ENCODE assay signal across 27 mouse cellular contexts in genomic region chr2:91670038-91670437, GRCm38 (mm10). TPM values are rescaled to one million over a fixed set of nuclear protein-coding genes. Genes with fewer than 3 reads are reported as not detected.
A peak's percentile ranks its signal among the peaks of the same experiment; 100 is the strongest.
DNase-seq lines count a peak whose midpoint lies in the region; ATAC-seq and TF ChIP-seq lines count a peak whose summit lies in the region.
"Had no signal": no experiment of that assay in that cellular context is flagged by ENCODE, and none has a peak within 500 bp of the region (broad histone marks: within the 10 kb centered on the region; RNA-seq: fewer than 3 reads in every experiment).

No protein-coding gene starts in this region.

- DNase-seq in kidney, adult 2 months = peak; percentile 89
- peak; percentile 33 for DNase-seq in kidney, postnatal 10 days
- DNase-seq in kidney, postnatal 25 days = peak; percentile 69 to 84
- DNase-seq in yolk sac, embryonic 10.5 days (ENCODE audit: low spot score) = peak; percentile 63
- no peak for DNase-seq in left cerebral cortex, adult 18-20 months (ENCODE audit: low spot score in 2 of 2)
- DNase-seq in forebrain, embryonic 14.5 days (ENCODE audit: low spot score) = no peak
- DNase-seq: cerebellum, adult 11 months; cerebellum, adult 2 months; cerebellum, adult 9-11 months; cerebellum, postnatal 25 days; embryo, embryonic 11 days; gastrocnemius, postnatal 10 days; gastrocnemius, postnatal 36 days; heart, adult 2 months; heart, postnatal 14 days; heart, postnatal 4 days had no signal

- no peak for ATAC-seq in kidney, embryonic 15.5 days (replicated peaks; ENCODE audit: low FRiP score)
- ATAC-seq in forebrain, embryonic 14.5 days = no peak
- ATAC-seq: CD4-positive, CD25-positive, alpha-beta regulatory T cell, adult 4 months; forebrain, embryonic 16.5 days had no signal

- H3K36me3 ChIP-seq in kidney, adult 2 months (ENCODE audit: control insufficient read depth, insufficient read depth, low read length) = 0 out of 2 replicates have a peak, but pooled peaks cover 1% of the 10 kb centered on the region
- H3K36me3 ChIP-seq in kidney, embryonic 15.5 days = peaks cover 89% of the 10 kb centered on the region
- peaks cover 83% of the 10 kb centered on the region for H3K36me3 ChIP-seq in forebrain, embryonic 14.5 days (ENCODE audit: control insufficient read depth, insufficient read depth, low read length)

- WGBS in kidney, adult 2 months = 42% methylated on average over 6 of the region's 6 CpGs
- WGBS in kidney, embryonic 15.5 days = 82% methylated on average over 6 of the region's 6 CpGs
- WGBS in forebrain, embryonic 14.5 days = 89% methylated on average over 6 of the region's 6 CpGs

- H3K9me3 ChIP-seq in kidney, embryonic 15.5 days (replicated peaks) = no peaks in the 10 kb centered on the region
- H3K9me3 ChIP-seq in forebrain, embryonic 14.5 days (replicated peaks; ENCODE audit: control insufficient read depth, low read length) = no peaks in the 10 kb centered on the region
- H3K9me3 ChIP-seq: embryonic facial prominence, embryonic 10.5 days; embryonic facial prominence, embryonic 13.5 days; forebrain, embryonic 12.5 days; heart, embryonic 10.5 days; heart, embryonic 13.5 days had no signal

- H3K4me2 ChIP-seq in kidney, embryonic 15.5 days = no peak overlapping the region
- no peak overlapping the region for H3K4me2 ChIP-seq in forebrain, embryonic 14.5 days (ENCODE audit: low read length)
- H3K4me2 ChIP-seq: embryonic facial prominence, embryonic 13.5 days; forebrain, embryonic 12.5 days; heart, embryonic 13.5 days; hindbrain, embryonic 14.5 days had no signal

- H3K27me3 ChIP-seq in kidney, adult 2 months (replicated peaks; ENCODE audit: control insufficient read depth, insufficient read depth, low read length) = no peaks in the 10 kb centered on the region
- no peaks in the 10 kb centered on the region for H3K27me3 ChIP-seq in kidney, embryonic 15.5 days
- no peaks in the 10 kb centered on the region for H3K27me3 ChIP-seq in forebrain, embryonic 14.5 days (replicated peaks; ENCODE audit: control insufficient read depth, insufficient read depth, low read length)
- H3K27me3 ChIP-seq: embryonic facial prominence, embryonic 13.5 days; forebrain, embryonic 12.5 days; heart, embryonic 13.5 days had no signal

- peak overlapping the region; percentile 22 for H3K27ac ChIP-seq in kidney, adult 2 months (ENCODE audit: insufficient read depth, low read depth, low read length)
- H3K27ac ChIP-seq in kidney, embryonic 15.5 days = no peak overlapping the region
- H3K27ac ChIP-seq in forebrain, embryonic 14.5 days (ENCODE audit: low read depth, low read length) = no peak overlapping the region
- H3K27ac ChIP-seq: embryonic facial prominence, embryonic 10.5 days; embryonic facial prominence, embryonic 13.5 days; forebrain, embryonic 12.5 days; heart, adult 2 months; heart, embryonic 10.5 days; heart, embryonic 13.5 days; hindbrain, embryonic 14.5 days had no signal

- TF ChIP-seq CTCF in kidney, adult 2 months (conservative IDR thresholded peaks at IDR 0.05; ENCODE audit: insufficient read depth, insufficient read length, low read depth, low read length) = no peak

- H3K4me3 ChIP-seq in kidney, adult 2 months (ENCODE audit: insufficient read depth, low read depth, low read length) = no peak overlapping the region
- H3K4me3 ChIP-seq in kidney, embryonic 15.5 days (replicated peaks) = no peak overlapping the region
- no peak overlapping the region for H3K4me3 ChIP-seq in forebrain, embryonic 14.5 days (ENCODE audit: low read depth, low read length)
- H3K4me3 ChIP-seq: embryonic facial prominence, embryonic 10.5 days; embryonic facial prominence, embryonic 13.5 days; erythroblast, embryonic 14.5 days; forebrain, embryonic 12.5 days; heart, adult 2 months; heart, embryonic 10.5 days; heart, embryonic 13.5 days had no signal

- H3K9ac ChIP-seq in kidney, embryonic 15.5 days = no peak overlapping the region
- no peak overlapping the region for H3K9ac ChIP-seq in forebrain, embryonic 14.5 days (ENCODE audit: low read length)
- H3K9ac ChIP-seq: embryonic facial prominence, embryonic 13.5 days; forebrain, embryonic 12.5 days; heart, embryonic 13.5 days; hindbrain, embryonic 14.5 days had no signal

- TF ChIP-seq POLR2A in kidney, adult 2 months (IDR thresholded peaks at IDR 0.05; ENCODE audit: low read depth, low read length) = no peak

- no peaks in the 10 kb centered on the region; the same call in 1 of the 2 replicates for H3K4me1 ChIP-seq in kidney, adult 2 months (ENCODE audit: control insufficient read depth, insufficient read depth, low read length)
- H3K4me1 ChIP-seq in kidney, embryonic 15.5 days = 0 out of 2 replicates have a peak, but pooled peaks cover 3% of the 10 kb centered on the region
- H3K4me1 ChIP-seq in forebrain, embryonic 14.5 days (ENCODE audit: control insufficient read depth, insufficient read depth, low read length) = no peaks in the 10 kb centered on the region
- H3K4me1 ChIP-seq: embryonic facial prominence, embryonic 13.5 days; forebrain, embryonic 12.5 days; heart, embryonic 10.5 days had no signal

RNA-seq across cellular contexts. Expression of gene Arhgap1, which starts 20.4 kb away (rescaled TPM):
- polyA plus RNA-seq in kidney, adult 2 months (2012; rRNA removed) = 90.2 and 91.6 TPM in 2 replicates
- polyA plus RNA-seq in kidney, embryonic 15.5 days (2015; fragmentation: Nextera tagmentation; extraction: Ambion mirVana) = 110 and 132 TPM in 2 replicates
- 10 to 100 TPM; 67.0 to 67.9 TPM for total RNA-seq in left cerebral cortex, adult 18-20 months (2021)
- 87.9 and 89.6 TPM in 2 replicates for polyA plus RNA-seq in forebrain, embryonic 14.5 days (2014; fragmentation: Nextera tagmentation; extraction: Ambion mirVana)

RNA-seq across cellular contexts. Expression of gene Zfp408, which starts 20.4 kb away (rescaled TPM):
- polyA plus RNA-seq in kidney, adult 2 months (2012; rRNA removed) = 8.4 and 10.0 TPM in 2 replicates
- 11.9 and 13.7 TPM in 2 replicates for polyA plus RNA-seq in kidney, embryonic 15.5 days (2015; fragmentation: Nextera tagmentation; extraction: Ambion mirVana)
- total RNA-seq in left cerebral cortex, adult 18-20 months (2021) = 10 to 100 TPM; 10.2 to 11.4 TPM
- polyA plus RNA-seq in forebrain, embryonic 14.5 days (2014; fragmentation: Nextera tagmentation; extraction: Ambion mirVana) = 5.2 and 7.5 TPM in 2 replicates

RNA-seq across cellular contexts. Expression of gene F2, which starts 33.8 kb away (rescaled TPM):
- polyA plus RNA-seq in kidney, adult 2 months (2012; rRNA removed) = 0.06 and 0.18 TPM in 2 replicates
- polyA plus RNA-seq in kidney, embryonic 15.5 days (2015; fragmentation: Nextera tagmentation; extraction: Ambion mirVana) = 1.7 and 4.6 TPM in 2 replicates
- total RNA-seq in left cerebral cortex, adult 18-20 months (2021) = under 1 TPM in 1 of 2 experiments, not detected in 1; 0.14 TPM
- polyA plus RNA-seq in forebrain, embryonic 14.5 days (2014; fragmentation: Nextera tagmentation; extraction: Ambion mirVana) = 0.11 and 0.14 TPM in 2 replicates
- total RNA-seq: granulocyte monocyte progenitor cell, adult 5-6 weeks; heart, adult 2 months had no signal
- polyA plus RNA-seq: forebrain, embryonic 16.5 days; heart, adult 2 months had no signal

RNA-seq across cellular contexts. Expression of gene Atg13, which starts 40.3 kb away (rescaled TPM):
- 32.5 and 34.2 TPM in 2 replicates for polyA plus RNA-seq in kidney, adult 2 months (2012; rRNA removed)
- 24.7 and 26.3 TPM in 2 replicates for polyA plus RNA-seq in kidney, embryonic 15.5 days (2015; fragmentation: Nextera tagmentation; extraction: Ambion mirVana)
- 10 to 100 TPM; 91.9 to 92.9 TPM for total RNA-seq in left cerebral cortex, adult 18-20 months (2021)
- polyA plus RNA-seq in forebrain, embryonic 14.5 days (2014; fragmentation: Nextera tagmentation; extraction: Ambion mirVana) = 40.4 and 43.3 TPM in 2 replicates

RNA-seq across cellular contexts. Expression of gene Harbi1, which starts 40.6 kb away (rescaled TPM):
- 4.6 and 6.1 TPM in 2 replicates for polyA plus RNA-seq in kidney, adult 2 months (2012; rRNA removed)
- 22.4 and 22.6 TPM in 2 replicates for polyA plus RNA-seq in kidney, embryonic 15.5 days (2015; fragmentation: Nextera tagmentation; extraction: Ambion mirVana)
- total RNA-seq in left cerebral cortex, adult 18-20 months (2021) = 1 to 10 TPM; 6.6 to 7.8 TPM
- polyA plus RNA-seq in forebrain, embryonic 14.5 days (2014; fragmentation: Nextera tagmentation; extraction: Ambion mirVana) = 11.8 and 13.5 TPM in 2 replicates

Comparison
In these comparisons a context has a peak if more than half of its experiments do, and no peak if none do; other contexts are left out.
1. DNase-seq: peak in kidney, adult 2 months (single experiment), kidney, postnatal 10 days (single experiment), kidney, postnatal 25 days (2 of 2) and yolk sac, embryonic 10.5 days (single experiment); none in left cerebral cortex, adult 18-20 months (0 of 2) and forebrain, embryonic 14.5 days (single experiment).